Mouse (Mus musculus) intestine, embryonic 16.5 days (tissue): ENCODE results near the gene Necab3. TPM values are rescaled to one million over a fixed set of nuclear protein-coding genes. Genes with fewer than 3 reads are reported as not detected.

ENCODE experiments used
- polyA plus RNA-seq: library from polyadenylated mRNA; unstranded; fragments of >200 nt; fragmentation: Nextera tagmentation; extraction: Ambion mirVana; gene quantifications from 2 replicates; pipeline ENCODE4 v1.2.1, GENCODE M21; 2015

Necab3 gene
- polyA plus RNA-seq, 1 experiment from 2014 or later: 1.6 TPM

Other genes starting within 250 kb of the Necab3 start
- 16.9 and 18.1 TPM in 2 replicates for gene Cdk5rap1, start 185.9 kb downstream of the Necab3 start, polyA plus RNA-seq
- 4.1 and 4.3 TPM in 2 replicates for gene Snta1, start 150.8 kb downstream of the Necab3 start, polyA plus RNA-seq
- gene Cbfa2t2, start 122.4 kb downstream of the Necab3 start, polyA plus RNA-seq: 21.9 and 23.0 TPM in 2 replicates
- 0.46 TPM in 1 of 2 replicates, not detected in the other for gene 1700003F12Rik, start 11.8 kb downstream of the Necab3 start, polyA plus RNA-seq
- 0.09 TPM in 1 of 2 replicates, not detected in the other for gene Actl10, start 7.1 kb downstream of the Necab3 start, polyA plus RNA-seq
- gene E2f1, start 11.0 kb upstream of the Necab3 start, polyA plus RNA-seq: 5.8 and 9.5 TPM in 2 replicates
- 41.2 and 41.9 TPM in 2 replicates for gene Pxmp4, start 44.8 kb upstream of the Necab3 start, polyA plus RNA-seq
- 0.53 and 0.55 TPM in 2 replicates for gene Zfp341, start 54.4 kb upstream of the Necab3 start, polyA plus RNA-seq
- gene 4930519P11Rik, start 54.5 kb upstream of the Necab3 start, polyA plus RNA-seq: not detected in 2 replicates
- gene Chmp4b, start 92.8 kb upstream of the Necab3 start, polyA plus RNA-seq: 23.6 and 28.7 TPM in 2 replicates
- gene Gm14214, start 211.1 kb upstream of the Necab3 start, polyA plus RNA-seq: not detected in 2 replicates
- 30.6 and 34.0 TPM in 2 replicates for gene Raly, start 232.2 kb upstream of the Necab3 start, polyA plus RNA-seq
- gene a, start 232.5 kb upstream of the Necab3 start, polyA plus RNA-seq: not detected in 2 replicates